Mouse (Mus musculus) erythroblast, adult 5-6 weeks (primary cell): ENCODE results near the gene Etv3. TPM values are rescaled to one million over a fixed set of nuclear protein-coding genes. Genes with fewer than 3 reads are reported as not detected.
"Not testable (repeated sequence)": the region's sequence is repeated elsewhere in the genome, so short reads cannot be mapped to it uniquely, and the experiment has no call there.

ENCODE experiments used
- ATAC-seq: replicated peaks from 2 replicates; pipeline ENCODE4 v1.8.0; 2016; ENCODE audit warnings: moderate number of reproducible peaks, mild to moderate bottlenecking, moderate TSS enrichment, inconsistent platforms; ENCODE audit not compliant: poor library complexity, low FRiP score, severe bottlenecking
- total RNA-seq, 2 experiments: library from RNA; stranded (forward) in 1 of 2; stranded (reverse) in 1 of 2; fragments of 150-400 nt in 1 of 2; fragments of 200-764, 138-1000 nt in 1 of 2; gene quantifications; 2 replicates each; pipeline versions ENCODE4 v1.2.3 to v1.2.4; 2015 to 2017; ENCODE audit warnings: low replicate concordance in 2 of 2

Gene Etv3
- 1.3 and 2.3 TPM in 2 replicates for total RNA-seq (2015; ENCODE audit: low replicate concordance)
- 1.4 and 2.5 TPM in 2 replicates for total RNA-seq (2017; ENCODE audit: low replicate concordance)

GRCm38 (mm10) chr3:87525043-87525836 is at the start of gene Etv3:
TSS of gene Etv3 (plus strand) at chr3:87525407.
- ATAC-seq = peak; percentile 64

GRCm38 (mm10) chr3:87477948-87478347 is 47.3 kb upstream of the Etv3 start:
- ATAC-seq = not testable (repeated sequence)

DNA sequence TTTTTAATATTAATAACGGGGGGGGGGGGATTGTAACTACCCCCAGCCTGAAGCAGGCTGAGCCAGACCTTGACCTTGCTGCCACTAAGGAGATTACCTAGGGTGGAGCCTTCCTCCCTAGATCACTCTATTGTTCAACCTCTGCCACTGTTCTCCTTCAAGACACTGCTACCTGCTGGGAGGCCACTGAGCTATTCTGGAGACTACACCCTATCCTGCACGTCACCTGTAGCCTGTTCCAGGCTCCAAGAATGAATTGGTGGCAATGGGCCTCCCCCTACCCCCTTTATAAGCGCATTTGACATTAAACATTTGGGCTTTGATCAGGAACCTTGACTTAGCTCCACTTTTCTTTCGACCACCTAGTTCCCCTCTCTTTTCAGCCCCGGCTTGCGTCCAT is 46.6 kb upstream of the Etv3 start:
- not testable (repeated sequence) for ATAC-seq

- ATAC-seq = not testable (repeated sequence)
Measured at GRCm38 (mm10) chr3:87479230-87479629, 46.0 kb upstream of the Etv3 start.

DNA sequence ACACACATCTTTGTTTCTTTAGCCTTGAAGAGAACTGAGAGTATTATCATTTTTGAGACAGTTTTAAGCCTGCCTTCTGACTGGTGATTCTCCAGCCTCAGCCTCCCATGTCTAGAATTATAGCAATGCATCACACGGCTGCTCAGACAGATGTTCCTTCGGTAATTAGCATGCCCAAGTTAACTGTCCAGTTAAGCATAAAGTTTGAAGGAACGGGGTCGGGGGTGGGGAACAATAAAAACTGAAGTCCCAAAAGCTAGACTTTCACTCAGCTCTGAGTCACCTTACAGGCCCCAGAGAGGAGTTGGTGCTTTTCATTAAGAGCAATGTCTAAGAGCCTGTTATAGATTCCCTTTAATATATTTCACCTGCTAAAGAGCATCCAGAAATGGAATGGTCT is 37.8 kb upstream of the Etv3 start:
- no peak for ATAC-seq

GRCm38 (mm10) chr3:87487911-87488310 is 37.3 kb upstream of the Etv3 start:
- no peak for ATAC-seq

GRCm38 (mm10) chr3:87498266-87498665 is 26.9 kb upstream of the Etv3 start:
- ATAC-seq = no peak

DNA sequence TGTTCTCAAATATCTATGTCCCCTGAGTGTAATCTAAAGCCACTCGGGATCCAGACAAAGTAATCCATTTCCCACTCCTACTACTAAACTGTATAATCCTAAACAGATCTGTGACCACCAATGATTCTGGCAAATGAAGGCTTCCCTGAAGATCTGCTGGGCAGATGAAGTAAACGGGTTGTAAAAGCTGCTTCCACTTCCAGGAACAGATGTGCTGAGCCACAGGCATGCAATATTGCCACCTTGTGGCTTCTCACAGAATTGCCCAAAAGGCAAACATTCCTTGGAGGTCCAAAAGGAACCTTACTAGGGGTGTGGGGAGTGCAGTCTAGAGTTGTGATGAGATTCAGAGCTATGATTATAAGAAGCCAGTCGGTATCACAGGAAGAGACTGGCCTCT is 26.1 kb upstream of the Etv3 start:
- peak; percentile 65; the same call in 1 of the 2 replicates for ATAC-seq

DNA sequence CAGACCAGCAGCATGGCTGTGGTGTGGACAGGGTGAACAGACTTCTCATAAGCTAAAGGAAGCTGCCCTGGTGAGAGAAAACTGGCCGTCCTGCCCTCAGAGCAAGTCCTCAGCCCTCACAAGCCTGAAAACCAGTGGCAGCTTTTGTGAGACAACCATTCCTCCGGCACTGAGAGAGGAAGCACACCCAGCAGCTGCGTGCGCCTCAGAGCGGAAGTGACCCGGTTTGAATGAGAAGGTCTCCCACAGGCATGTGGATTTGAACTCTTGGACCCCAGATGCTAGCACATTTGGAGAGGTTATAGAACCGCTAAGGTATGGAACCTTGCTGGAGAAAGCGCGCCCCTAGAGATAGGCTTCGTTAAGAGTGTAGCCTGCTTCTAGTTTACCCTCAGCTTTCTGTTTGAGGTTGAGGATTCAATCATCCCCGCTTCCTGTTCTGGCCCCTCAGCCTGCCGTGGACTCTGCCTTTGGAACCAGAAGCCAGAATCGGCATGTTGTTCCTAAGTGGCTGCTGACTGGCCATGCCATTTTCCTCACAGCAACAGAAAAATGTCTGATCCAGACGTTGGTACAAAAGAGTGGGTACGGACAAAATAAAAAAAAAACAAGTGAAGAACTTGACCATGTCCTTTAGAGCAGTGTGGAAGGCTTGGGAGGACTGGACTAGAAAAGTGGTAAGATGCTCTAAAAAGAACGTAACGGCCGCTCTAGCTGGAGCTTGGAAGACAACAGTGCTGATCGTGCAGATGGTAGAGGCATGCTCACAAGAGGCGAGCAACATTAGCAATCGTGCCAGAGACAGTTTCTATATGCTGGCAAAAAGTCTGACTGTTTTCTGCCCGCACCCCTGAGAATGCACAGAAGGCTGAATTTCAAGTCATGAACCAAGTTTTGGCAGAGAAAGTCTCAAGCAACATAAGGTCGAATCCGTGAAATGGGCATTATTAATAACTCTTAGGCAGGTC is 24.8 kb upstream of the Etv3 start:
- ATAC-seq = no peak

GRCm38 (mm10) chr3:87501151-87501550 is 24.1 kb upstream of the Etv3 start:
- no peak for ATAC-seq

DNA sequence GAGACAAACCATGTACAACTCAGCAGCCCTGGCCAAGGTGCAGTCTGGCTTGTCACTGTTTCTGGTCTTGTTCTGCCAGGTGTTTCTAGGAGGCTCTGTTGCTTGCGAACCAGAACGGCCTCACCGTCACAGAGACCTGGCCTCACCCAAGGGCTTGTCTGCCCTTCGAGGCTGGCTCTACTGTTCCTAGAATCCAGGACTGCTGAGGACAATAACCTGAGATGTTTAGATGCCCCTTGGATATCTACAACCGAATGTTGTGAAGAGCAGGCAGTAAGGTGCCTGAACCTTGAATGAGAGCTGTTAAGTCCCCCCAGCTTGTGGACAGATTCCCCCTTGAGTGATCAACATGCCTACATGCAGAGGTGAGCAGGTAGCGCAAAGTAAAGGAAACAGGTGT is 22.4 kb upstream of the Etv3 start:
- no peak for ATAC-seq

DNA sequence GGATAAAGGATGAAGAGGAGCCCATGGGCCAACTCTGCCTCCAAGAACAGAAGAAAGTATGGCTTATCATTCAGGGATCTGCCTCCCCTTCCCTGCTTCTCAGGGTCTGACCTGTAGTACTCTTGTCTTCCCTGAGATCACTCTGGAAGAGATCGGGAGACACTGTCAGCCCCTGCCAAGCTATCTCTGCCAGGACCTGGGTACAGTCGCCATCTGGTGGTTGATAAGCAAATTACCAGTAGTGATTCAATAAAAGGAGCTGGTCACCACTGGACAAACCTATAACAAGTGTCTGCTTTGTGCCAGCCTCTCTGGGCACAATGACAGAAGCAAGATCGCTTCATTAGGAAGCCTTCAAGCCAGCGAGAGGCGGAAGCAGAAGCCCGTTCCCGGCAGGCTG is 20.9 kb upstream of the Etv3 start:
- no peak for ATAC-seq

- ATAC-seq = no peak
Measured at GRCm38 (mm10) chr3:87504749-87505425, 20.3 kb upstream of the Etv3 start.

DNA sequence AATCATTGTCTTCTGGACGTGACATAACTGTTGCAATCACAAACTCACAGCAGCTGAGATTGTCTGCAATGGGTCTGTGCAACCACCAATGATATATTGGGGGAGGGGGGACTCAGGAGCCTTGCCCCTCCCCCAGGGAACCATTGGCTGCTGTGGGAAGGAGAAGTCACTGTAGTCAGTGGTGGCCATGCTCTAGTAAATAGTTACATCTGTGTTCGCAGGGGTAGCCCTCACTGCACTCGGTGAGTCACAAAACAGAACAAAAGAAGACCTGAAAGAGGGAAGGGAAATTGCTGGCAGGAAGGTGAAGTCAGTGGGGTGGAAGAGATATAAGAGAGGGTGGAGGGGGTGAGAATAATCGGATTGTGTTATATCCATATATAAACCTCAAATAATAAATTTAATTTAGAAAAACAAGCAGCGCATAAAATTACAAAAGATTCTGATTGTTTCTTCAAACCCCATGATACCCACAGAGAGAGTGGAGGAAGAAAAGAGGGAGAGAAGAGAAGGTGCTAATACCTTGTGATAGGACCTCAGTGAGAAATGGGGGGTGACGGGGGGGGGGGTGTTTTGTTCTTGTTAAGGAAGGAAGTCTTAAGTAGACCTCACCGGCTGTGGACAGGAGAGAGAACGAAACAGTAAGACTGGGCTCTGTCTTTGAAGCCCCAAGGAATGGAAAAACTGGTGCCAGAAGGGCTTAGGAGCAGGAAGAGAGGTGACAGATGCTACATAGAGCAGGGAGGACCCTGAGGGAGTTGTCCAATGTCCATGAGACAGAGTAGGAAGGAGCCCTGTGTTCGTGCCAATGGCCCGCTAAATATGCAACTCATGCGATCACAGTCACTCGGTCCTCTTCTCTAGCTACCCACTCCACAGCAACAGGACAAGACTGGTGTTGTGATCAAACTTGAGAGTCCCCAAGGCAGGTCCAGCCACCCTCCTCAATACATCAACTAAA is 18.5 kb upstream of the Etv3 start:
- no peak for ATAC-seq

GRCm38 (mm10) chr3:87508205-87508901 is 16.9 kb upstream of the Etv3 start:
- peak; percentile 62; the same call in 1 of the 2 replicates for ATAC-seq

DNA sequence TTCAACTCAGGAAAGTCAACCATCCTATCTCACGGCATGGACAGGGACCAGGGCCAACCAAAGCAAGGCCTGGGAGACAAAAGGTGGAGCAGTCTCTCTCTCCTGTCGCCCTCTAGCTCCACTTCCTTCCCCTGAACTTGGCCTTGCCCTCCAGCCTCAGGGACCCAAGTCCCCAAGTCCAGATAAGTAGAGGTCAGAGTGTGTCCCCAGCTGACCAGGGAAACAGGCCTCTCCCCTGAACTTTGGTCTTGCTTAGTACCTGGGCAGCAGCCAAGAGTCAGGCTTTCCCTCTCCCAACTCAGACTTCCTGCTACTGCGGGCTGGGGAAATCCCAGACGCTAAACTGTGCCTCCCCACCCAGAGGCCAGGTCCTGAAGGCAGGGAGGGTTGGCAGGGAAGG is 16.1 kb upstream of the Etv3 start:
- ATAC-seq = no peak

GRCm38 (mm10) chr3:87510832-87511231 is 14.4 kb upstream of the Etv3 start:
- ATAC-seq = no peak
